Mouse (Mus musculus): ENCODE results near the gene Lclat1. TPM values are rescaled to one million over a fixed set of nuclear protein-coding genes. Genes with fewer than 3 reads are reported as not detected.
"Not testable (repeated sequence)": the region's sequence is repeated elsewhere in the genome, so short reads cannot be mapped to it uniquely, and the experiment has no call there.

Gene Lclat1
- polyA plus RNA-seq, 1 experiment, result 12.4 TPM

- no peak for DNase-seq
- H3K27ac ChIP-seq (ENCODE audit: insufficient read depth, low read length), result no peak overlapping the region
- H3K4me1 ChIP-seq (ENCODE audit: control insufficient read depth, insufficient read depth, low read length), result no peaks in the 10 kb centered on the region
- no peak overlapping the region for H3K4me3 ChIP-seq (replicated peaks; ENCODE audit: insufficient read depth, low read depth, low read length)
- TF ChIP-seq CTCF (IDR thresholded peaks at IDR 0.05; ENCODE audit: borderline replicate concordance, insufficient read depth, low read depth, low read length), result no peak
- TF ChIP-seq POLR2A (IDR thresholded peaks at IDR 0.05; ENCODE audit: borderline replicate concordance, insufficient read depth, low read length), result no peak
- 96% methylated on average over 2 of the region's 2 CpGs for WGBS
- H3K27me3 ChIP-seq (ENCODE audit: control insufficient read depth, insufficient read depth, low read length), result no peaks in the 10 kb centered on the region
These were observed 37.6 kb downstream of the Lclat1 start for GRCm38 (mm10) chr17:73145426-73145825.

GRCm38 (mm10) chr17:73148607-73149006, 40.8 kb downstream of the Lclat1 start:
- WGBS, result 85% methylated on average over 2 of the region's 2 CpGs
- no peak for DNase-seq
- Histone ChIP-seq H3K4me1 (ENCODE audit: control insufficient read depth, insufficient read depth, low read length) (no peaks in the 10 kb centered on the region), H3K4me3 (replicated peaks; ENCODE audit: insufficient read depth, low read depth, low read length) (no peak overlapping the region), H3K27ac (ENCODE audit: insufficient read depth, low read length) (no peak overlapping the region), H3K27me3 (ENCODE audit: control insufficient read depth, insufficient read depth, low read length) (no peaks in the 10 kb centered on the region)
- no peak for TF ChIP-seq POLR2A (IDR thresholded peaks at IDR 0.05; ENCODE audit: borderline replicate concordance, insufficient read depth, low read length)
- TF ChIP-seq CTCF (IDR thresholded peaks at IDR 0.05; ENCODE audit: borderline replicate concordance, insufficient read depth, low read depth, low read length), result no peak

- not testable (repeated sequence) for H3K4me1 ChIP-seq (ENCODE audit: control insufficient read depth, insufficient read depth, low read length); H3K4me3 ChIP-seq (replicated peaks; ENCODE audit: insufficient read depth, low read depth, low read length); H3K27me3 ChIP-seq (ENCODE audit: control insufficient read depth, insufficient read depth, low read length); H3K27ac ChIP-seq (ENCODE audit: insufficient read depth, low read length); DNase-seq
- 94% methylated on average over 3 of the region's 3 CpGs for WGBS
These were observed 45.2 kb downstream of the Lclat1 start for GRCm38 (mm10) chr17:73152790-73153525.

DNA sequence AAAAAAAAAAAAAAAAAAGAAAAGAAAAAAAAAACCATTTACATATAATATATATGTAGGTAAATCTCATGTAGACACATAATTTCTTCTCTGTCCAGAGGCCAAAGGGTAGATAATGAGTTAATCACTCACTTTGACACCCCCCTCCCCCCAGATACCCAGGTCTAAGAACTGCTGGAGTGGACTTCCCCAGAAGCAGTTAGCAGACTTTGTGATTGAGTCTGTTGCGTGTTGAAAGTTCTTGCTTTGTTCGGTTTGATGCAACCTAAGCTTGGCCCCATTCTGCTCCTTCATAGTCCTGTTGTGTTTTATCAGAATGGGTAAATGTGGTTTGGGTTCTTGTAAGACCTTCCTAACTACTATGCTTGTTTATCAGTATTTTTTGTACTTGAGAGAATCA, 45.9 kb downstream of the Lclat1 start:
- Histone ChIP-seq H3K4me1 (ENCODE audit: control insufficient read depth, insufficient read depth, low read length) (no peaks in the 10 kb centered on the region), H3K27ac (ENCODE audit: insufficient read depth, low read length) (no peak overlapping the region), H3K4me3 (replicated peaks; ENCODE audit: insufficient read depth, low read depth, low read length) (no peak overlapping the region), H3K27me3 (ENCODE audit: control insufficient read depth, insufficient read depth, low read length) (no peaks in the 10 kb centered on the region)
- WGBS, result 94% methylated on average over 2 of the region's 2 CpGs
- no peak for TF ChIP-seq POLR2A (IDR thresholded peaks at IDR 0.05; ENCODE audit: borderline replicate concordance, insufficient read depth, low read length)
- TF ChIP-seq CTCF (IDR thresholded peaks at IDR 0.05; ENCODE audit: borderline replicate concordance, insufficient read depth, low read depth, low read length), result no peak
- DNase-seq, result no peak

DNA sequence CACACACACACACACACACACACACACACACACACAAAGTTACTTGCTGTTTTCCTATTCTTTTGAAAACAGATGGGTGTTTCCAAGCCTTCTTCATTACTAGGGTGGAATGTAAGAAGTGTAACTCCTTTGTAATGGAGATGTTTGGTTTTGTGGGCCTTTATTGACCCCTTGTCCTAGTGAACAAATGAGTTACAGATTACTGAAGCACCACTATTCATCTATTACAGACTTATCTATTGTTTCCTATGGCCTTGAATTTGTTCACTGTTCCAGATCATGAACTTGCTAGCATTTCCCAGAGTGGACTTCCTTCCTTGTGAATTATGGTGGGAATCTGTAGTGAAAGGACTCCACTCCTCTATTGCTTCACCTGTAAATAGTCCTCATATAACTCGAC, 48.8 kb downstream of the Lclat1 start:
- DNase-seq, result no peak
- H3K27me3 ChIP-seq (ENCODE audit: control insufficient read depth, insufficient read depth, low read length), result no peaks in the 10 kb centered on the region
- WGBS, result 69% methylated on average over 1 of the region's 1 CpGs
- H3K27ac ChIP-seq (ENCODE audit: insufficient read depth, low read length), result no peak overlapping the region
- TF ChIP-seq POLR2A (IDR thresholded peaks at IDR 0.05; ENCODE audit: borderline replicate concordance, insufficient read depth, low read length) (no peak), CTCF (IDR thresholded peaks at IDR 0.05; ENCODE audit: borderline replicate concordance, insufficient read depth, low read depth, low read length) (no peak)
- no peaks in the 10 kb centered on the region for H3K4me1 ChIP-seq (ENCODE audit: control insufficient read depth, insufficient read depth, low read length)
- H3K4me3 ChIP-seq (replicated peaks; ENCODE audit: insufficient read depth, low read depth, low read length), result no peak overlapping the region

DNA sequence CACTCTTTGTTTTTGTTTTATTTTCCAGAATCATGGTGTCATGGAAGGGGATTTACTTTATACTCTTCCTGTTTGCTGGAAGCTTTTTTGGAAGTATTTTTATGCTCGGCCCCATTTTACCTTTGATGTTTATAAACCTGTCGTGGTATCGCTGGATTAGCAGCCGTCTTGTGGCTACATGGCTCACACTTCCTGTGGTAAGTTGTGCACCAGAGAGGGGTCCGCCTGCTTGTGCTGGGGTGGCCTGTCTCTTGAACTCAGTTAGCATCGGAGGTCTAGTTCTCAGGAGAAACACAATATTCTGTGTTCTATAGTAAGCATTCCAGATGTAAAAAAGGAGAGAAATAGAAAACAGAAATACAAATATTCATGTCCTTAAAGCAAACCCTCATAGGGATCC, 54.0 kb downstream of the Lclat1 start:
- TF ChIP-seq CTCF (IDR thresholded peaks at IDR 0.05; ENCODE audit: borderline replicate concordance, insufficient read depth, low read depth, low read length) (no peak), POLR2A (IDR thresholded peaks at IDR 0.05; ENCODE audit: borderline replicate concordance, insufficient read depth, low read length) (no peak)
- DNase-seq, result no peak
- no peak overlapping the region for H3K27ac ChIP-seq (ENCODE audit: insufficient read depth, low read length)
- 89% methylated on average over 6 of the region's 6 CpGs for WGBS
- H3K4me1 ChIP-seq (ENCODE audit: control insufficient read depth, insufficient read depth, low read length), result no peaks in the 10 kb centered on the region
- H3K4me3 ChIP-seq (replicated peaks; ENCODE audit: insufficient read depth, low read depth, low read length), result no peak overlapping the region
- H3K27me3 ChIP-seq (ENCODE audit: control insufficient read depth, insufficient read depth, low read length), result no peaks in the 10 kb centered on the region

- no peaks in the 10 kb centered on the region for H3K4me1 ChIP-seq (ENCODE audit: control insufficient read depth, insufficient read depth, low read length)
- TF ChIP-seq CTCF (IDR thresholded peaks at IDR 0.05; ENCODE audit: borderline replicate concordance, insufficient read depth, low read depth, low read length) (no peak), POLR2A (IDR thresholded peaks at IDR 0.05; ENCODE audit: borderline replicate concordance, insufficient read depth, low read length) (no peak)
- 84% methylated on average over 15 of the region's 15 CpGs for WGBS
- no peak overlapping the region for H3K27ac ChIP-seq (ENCODE audit: insufficient read depth, low read length)
- H3K27me3 ChIP-seq (ENCODE audit: control insufficient read depth, insufficient read depth, low read length), result no peaks in the 10 kb centered on the region
- no peak for DNase-seq
- H3K4me3 ChIP-seq (replicated peaks; ENCODE audit: insufficient read depth, low read depth, low read length), result no peak overlapping the region
These were observed 54.8 kb downstream of the Lclat1 start for GRCm38 (mm10) chr17:73162445-73163208.

DNA sequence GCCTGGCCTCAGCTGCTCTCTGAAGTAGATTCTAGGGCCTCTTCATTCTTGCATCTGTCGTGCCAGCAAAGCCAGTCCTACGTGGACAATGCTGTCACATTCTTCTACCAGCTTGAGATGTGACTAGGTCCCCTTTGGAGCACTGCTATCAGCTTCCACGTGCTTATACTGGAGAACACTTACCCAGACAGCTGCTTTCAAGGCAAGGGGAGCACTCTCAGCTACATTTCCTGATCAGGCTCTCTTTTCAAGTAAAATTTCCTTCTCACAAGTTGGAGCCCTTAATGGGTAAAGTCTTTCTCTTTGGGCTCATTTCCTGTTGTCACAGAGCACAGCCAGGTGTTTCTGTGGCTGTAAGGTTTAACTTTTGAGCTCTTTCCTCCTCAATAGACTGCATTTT, 55.8 kb downstream of the Lclat1 start:
- no peaks in the 10 kb centered on the region for H3K27me3 ChIP-seq (ENCODE audit: control insufficient read depth, insufficient read depth, low read length)
- H3K27ac ChIP-seq (ENCODE audit: insufficient read depth, low read length), result no peak overlapping the region
- DNase-seq, result no peak
- H3K4me3 ChIP-seq (replicated peaks; ENCODE audit: insufficient read depth, low read depth, low read length), result no peak overlapping the region
- 70% methylated on average over 3 of the region's 3 CpGs for WGBS
- TF ChIP-seq CTCF (IDR thresholded peaks at IDR 0.05; ENCODE audit: borderline replicate concordance, insufficient read depth, low read depth, low read length) (no peak), POLR2A (IDR thresholded peaks at IDR 0.05; ENCODE audit: borderline replicate concordance, insufficient read depth, low read length) (no peak)
- H3K4me1 ChIP-seq (ENCODE audit: control insufficient read depth, insufficient read depth, low read length), result no peaks in the 10 kb centered on the region

Data from cerebellum, adult 2 months (tissue).